Mouse (Mus musculus): ENCODE results near the gene Glmn.
A peak's percentile ranks its signal among the peaks of the same experiment; 100 is the strongest.

Glmn gene

GRCm38 (mm10) chr5:107597301-107598077, at the start of gene Glmn, which contains the start of gene Rpap2:
Gene Glmn (minus strand): TSS chr5:107597888.
Gene Rpap2 (plus strand): TSS chr5:107597373.
- DNase-seq, result peak; percentile 90

- no peak for DNase-seq
These were observed 48.2 kb upstream of the Glmn start for GRCm38 (mm10) chr5:107645935-107646334.

GRCm38 (mm10) chr5:107644595-107644994, 46.9 kb upstream of the Glmn start:
- no peak for DNase-seq

- peak; percentile 51 for DNase-seq
These were observed 40.7 kb upstream of the Glmn start for GRCm38 (mm10) chr5:107638366-107638765.

- no peak for DNase-seq
These were observed 39.4 kb upstream of the Glmn start for GRCm38 (mm10) chr5:107637106-107637505.

GRCm38 (mm10) chr5:107633651-107634050, 36.0 kb upstream of the Glmn start:
- no peak for DNase-seq

- DNase-seq, result no peak
These were observed 23.6 kb upstream of the Glmn start for GRCm38 (mm10) chr5:107621327-107621726.

GRCm38 (mm10) chr5:107617986-107618385, 20.3 kb upstream of the Glmn start:
- DNase-seq, result no peak

- peak; percentile 76 for DNase-seq
These were observed 13.5 kb upstream of the Glmn start for GRCm38 (mm10) chr5:107611224-107611623.

- peak; percentile 14 for DNase-seq
These were observed 692 bp upstream of the Glmn start for GRCm38 (mm10) chr5:107598380-107598779.

- DNase-seq, result no peak
These were observed 28.5 kb downstream of the Glmn start for GRCm38 (mm10) chr5:107569148-107569547.

- no peak for DNase-seq
These were observed 40.7 kb downstream of the Glmn start for GRCm38 (mm10) chr5:107556969-107557368.

GRCm38 (mm10) chr5:107554336-107554735, 43.4 kb downstream of the Glmn start:
- DNase-seq, result no peak

GRCm38 (mm10) chr5:107548444-107548843, 49.2 kb downstream of the Glmn start:
- DNase-seq, result no peak

GRCm38 (mm10) chr5:107547955-107548354, 49.7 kb downstream of the Glmn start:
- no peak for DNase-seq

GRCm38 (mm10) chr5:107545927-107546326, 51.8 kb downstream of the Glmn start:
- DNase-seq, result peak; percentile 5

GRCm38 (mm10) chr5:107541696-107542095, 56.0 kb downstream of the Glmn start:
- DNase-seq, result no peak

- no peak for DNase-seq
These were observed 63.1 kb downstream of the Glmn start, which contains the start of gene 1700028K03Rik for GRCm38 (mm10) chr5:107534581-107534980. Gene 1700028K03Rik (plus strand): TSS chr5:107534709.

- no peak for DNase-seq
These were observed 64.1 kb downstream of the Glmn start for GRCm38 (mm10) chr5:107533590-107533989.

GRCm38 (mm10) chr5:107528856-107529255, 68.8 kb downstream of the Glmn start:
- DNase-seq, result no peak

GRCm38 (mm10) chr5:107524281-107524680, 73.4 kb downstream of the Glmn start:
- peak; percentile 26 for DNase-seq

- no peak for DNase-seq
These were observed 75.8 kb downstream of the Glmn start for GRCm38 (mm10) chr5:107521897-107522296.

- no peak for DNase-seq
These were observed 76.3 kb downstream of the Glmn start for GRCm38 (mm10) chr5:107521386-107521785.

GRCm38 (mm10) chr5:107518602-107519001, 79.1 kb downstream of the Glmn start:
- DNase-seq, result no peak

- no peak for DNase-seq
These were observed 81.6 kb downstream of the Glmn start for GRCm38 (mm10) chr5:107516087-107516486.
